Mouse (Mus musculus): Measurements from ENCODE around the gene Usp42.

Gene Usp42

GRCm38 (mm10) chr5:143687589-143687988 lies 44.5 kb downstream of the Usp42 start:
- DNase-seq: no peak

- no peak for DNase-seq
These were observed 45.6 kb downstream of the Usp42 start for GRCm38 (mm10) chr5:143686456-143686855.

DNA sequence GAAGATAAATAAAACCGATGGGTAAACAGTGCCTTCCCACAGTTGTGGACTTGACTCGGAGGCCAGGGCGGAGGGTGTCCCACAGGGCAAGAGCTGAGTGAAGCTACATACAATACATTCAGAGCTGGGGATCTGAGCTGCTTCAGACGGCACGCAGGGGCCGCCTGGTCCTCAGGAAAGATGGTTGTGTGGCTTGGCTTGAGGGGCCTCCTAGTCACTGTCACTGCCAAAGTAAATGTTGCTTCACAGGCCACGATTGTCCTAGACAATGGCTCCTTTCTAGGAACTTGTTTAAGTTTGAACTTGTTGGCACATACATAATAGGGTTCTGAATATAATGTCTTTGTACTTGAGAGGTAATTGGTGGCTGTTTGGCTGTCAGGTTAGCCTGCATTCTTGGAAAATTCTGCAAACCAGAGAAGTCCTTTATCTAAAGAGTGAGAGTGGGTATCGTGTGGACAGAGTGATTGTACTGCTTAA lies 47.1 kb downstream of the Usp42 start:
- no peak for DNase-seq

- no peak for DNase-seq
These were observed 48.4 kb downstream of the Usp42 start for GRCm38 (mm10) chr5:143683696-143684095.

DNA sequence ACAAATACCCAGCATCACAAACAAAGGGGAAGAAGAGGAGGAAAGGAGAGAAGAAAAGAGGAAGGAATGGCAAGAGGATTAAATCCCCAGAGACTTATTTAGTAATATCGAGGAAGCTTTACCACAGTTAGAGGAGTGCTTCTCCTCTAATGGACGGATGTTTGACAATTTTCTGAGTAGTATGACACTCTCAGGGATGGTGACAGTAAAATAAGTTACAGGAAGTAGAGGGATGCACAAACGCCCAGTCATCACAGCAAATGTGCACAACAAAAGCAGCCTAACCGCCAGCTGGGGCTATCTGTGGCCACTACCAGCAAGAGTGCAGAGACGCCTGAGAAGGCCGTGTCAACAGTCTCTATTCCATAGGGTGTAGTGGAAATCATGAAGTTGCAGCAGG lies 52.4 kb downstream of the Usp42 start:
- DNase-seq: no peak

- DNase-seq: no peak
These were observed 53.3 kb downstream of the Usp42 start for GRCm38 (mm10) chr5:143678634-143679271.

DNA sequence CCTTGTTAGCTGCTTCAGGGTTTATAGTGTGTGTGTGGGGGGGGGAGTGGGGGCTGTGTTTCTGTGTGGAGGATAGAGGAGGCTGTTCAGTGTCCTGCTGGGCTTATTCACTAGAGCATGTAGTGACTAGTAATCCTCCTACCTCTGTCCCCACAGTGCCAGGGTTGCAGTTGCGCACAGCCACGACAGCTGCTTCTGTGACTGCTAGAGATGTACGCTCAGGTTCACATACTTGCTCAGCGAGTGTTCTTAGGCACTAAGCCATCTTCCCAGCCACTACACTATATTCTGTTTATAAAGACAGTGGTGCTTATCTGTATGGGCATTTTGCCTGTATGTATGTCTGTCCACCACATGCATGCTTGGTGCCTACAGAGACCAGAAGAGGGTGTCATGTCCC lies 54.7 kb downstream of the Usp42 start:
- DNase-seq: no peak

DNA sequence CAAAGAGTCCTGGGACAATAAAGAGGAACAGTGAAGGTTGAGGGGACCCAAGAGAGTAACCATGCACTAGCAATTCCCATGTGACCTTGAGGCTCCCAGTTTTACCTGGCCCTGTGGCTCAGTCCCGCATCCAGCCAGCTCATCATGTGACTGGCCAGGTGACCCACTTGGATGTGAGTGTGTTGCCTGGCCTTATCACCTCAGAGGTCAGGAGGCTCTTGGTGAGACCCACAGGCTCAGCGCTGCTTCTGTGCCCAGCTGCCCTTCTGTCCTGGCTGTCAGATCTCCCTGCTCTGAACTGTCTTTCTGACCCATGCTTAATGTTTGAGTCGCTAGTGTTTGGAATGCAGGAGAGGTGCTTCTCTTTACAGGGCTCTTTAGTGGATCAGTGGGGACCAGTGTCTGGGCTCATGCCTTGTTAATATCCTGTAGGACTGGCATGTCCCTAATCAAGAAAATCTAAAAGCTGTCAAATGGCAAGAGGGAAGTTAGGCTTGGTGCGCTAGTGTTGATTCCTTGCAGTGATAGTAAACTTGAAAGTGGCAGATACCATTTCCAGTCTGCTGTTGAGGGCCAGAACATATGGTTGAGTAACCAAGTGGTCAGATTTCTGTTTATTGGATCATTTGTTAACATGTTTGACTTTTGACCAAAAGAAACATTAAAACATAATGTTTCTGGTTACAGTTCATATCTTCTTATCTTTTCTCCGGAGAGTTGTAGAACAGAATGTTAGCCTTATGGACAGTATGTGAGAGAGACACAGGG lies 55.7 kb downstream of the Usp42 start:
- peak in 1 of 2 experiments; percentile 34 for DNase-seq

DNA sequence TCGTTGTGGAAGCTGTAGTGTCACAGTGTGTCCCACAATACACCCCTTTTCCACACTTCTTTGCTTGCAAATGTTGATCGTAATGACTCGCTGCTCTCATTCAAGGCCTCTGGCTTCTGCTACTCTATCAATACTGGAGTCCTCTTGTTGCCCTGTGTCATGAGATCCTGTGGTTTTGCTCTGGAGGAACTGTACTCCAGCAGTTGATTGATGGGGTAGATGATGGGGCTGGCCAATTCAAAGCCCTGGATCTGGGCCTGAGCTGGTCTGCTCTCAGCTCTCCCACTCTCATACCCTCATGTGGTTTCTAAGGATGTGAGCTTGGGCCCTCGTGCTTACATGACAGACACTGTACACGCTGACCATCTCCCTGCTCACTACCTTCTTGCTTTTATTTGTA lies 57.5 kb downstream of the Usp42 start:
- no peak for DNase-seq

DNA sequence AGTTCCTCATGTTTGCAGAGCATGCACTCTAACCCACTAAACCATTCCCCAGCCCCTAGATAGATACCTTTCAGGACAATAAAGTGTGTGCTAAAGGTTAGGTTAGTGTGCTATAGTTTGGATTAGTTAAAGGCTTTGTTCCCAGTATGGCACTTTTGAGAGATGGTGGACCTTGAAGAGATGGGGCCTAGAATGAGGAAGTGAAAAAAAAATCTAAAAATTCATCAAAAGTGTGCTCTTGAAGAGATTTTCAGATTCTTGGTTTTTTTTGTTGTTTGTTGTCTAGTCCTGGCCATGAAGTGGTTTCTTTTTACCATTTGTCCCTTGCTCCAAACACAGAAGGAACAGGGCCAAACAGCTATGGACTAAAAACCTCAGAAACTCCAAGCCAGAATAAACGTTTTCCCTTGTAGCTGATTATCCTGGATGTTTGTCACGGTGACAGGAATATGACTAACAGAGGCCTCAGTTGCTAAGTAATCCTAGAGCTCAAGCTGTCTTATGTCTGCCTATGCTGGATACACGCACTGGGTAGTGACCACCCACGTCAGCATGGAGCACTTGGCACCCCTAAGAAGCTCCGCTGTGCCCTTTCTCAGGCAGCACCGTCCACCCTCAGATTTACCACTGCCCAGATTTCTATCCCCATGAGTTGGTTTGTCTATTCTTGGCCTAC lies 61.2 kb downstream of the Usp42 start:
- DNase-seq: no peak

DNA sequence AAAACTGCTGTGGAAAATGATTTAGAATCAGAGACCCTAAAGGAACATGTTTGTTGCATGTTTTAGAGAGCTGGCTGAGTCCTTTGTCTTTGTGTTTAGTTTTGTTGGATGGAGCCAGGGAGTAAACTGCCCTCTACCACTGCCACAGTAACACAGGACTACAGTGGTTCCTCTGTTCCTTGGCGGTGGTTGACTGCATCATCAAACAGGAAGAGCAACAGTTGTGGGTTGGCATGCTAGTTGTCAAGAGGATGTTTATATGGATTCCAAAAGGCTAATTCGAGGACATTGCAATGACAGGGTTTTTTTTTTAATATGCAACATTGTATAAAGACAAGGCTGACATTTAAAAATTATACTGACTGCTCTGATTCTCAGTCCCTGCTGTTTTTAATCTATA lies 62.2 kb downstream of the Usp42 start:
- DNase-seq: no peak

- DNase-seq: no peak
These were observed 62.7 kb downstream of the Usp42 start for GRCm38 (mm10) chr5:143669393-143669792.

GRCm38 (mm10) chr5:143668884-143669283 lies 63.2 kb downstream of the Usp42 start:
- DNase-seq: peak in 1 of 2 experiments; percentile 58

- DNase-seq: no peak
These were observed 66.1 kb downstream of the Usp42 start for GRCm38 (mm10) chr5:143666015-143666414.

DNA sequence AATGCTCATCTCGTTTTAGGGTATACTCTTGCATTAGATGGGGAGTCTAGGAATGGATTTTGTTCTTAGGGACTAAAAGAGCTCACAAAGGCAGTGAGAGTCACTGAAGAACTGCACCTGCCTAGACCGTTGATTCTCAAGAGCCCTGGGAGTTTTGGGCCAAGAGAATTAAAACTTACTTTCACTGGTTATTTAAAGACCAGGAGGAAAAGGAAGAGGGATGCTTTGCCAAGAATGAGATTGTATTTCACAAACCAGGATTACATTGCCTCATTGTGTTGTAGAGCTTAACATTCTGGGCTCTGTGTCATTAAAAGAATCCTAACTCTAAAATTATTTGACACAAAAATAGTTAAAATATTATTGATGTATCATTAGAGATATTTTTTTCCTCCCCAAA lies 66.5 kb downstream of the Usp42 start:
- DNase-seq: no peak

- DNase-seq: peak in 1 of 2 experiments; percentile 32
These were observed 68.9 kb downstream of the Usp42 start for GRCm38 (mm10) chr5:143663074-143663687.

All from kidney, postnatal 36 days (tissue).